Mouse (Mus musculus): ENCODE results near the gene Ubxn1. TPM values are rescaled to one million over a fixed set of nuclear protein-coding genes. Genes with fewer than 3 reads are reported as not detected.
A peak's percentile ranks its signal among the peaks of the same experiment; 100 is the strongest.

The Ubxn1 gene
- polyA plus RNA-seq, 1 experiment, result 119 TPM

DNA sequence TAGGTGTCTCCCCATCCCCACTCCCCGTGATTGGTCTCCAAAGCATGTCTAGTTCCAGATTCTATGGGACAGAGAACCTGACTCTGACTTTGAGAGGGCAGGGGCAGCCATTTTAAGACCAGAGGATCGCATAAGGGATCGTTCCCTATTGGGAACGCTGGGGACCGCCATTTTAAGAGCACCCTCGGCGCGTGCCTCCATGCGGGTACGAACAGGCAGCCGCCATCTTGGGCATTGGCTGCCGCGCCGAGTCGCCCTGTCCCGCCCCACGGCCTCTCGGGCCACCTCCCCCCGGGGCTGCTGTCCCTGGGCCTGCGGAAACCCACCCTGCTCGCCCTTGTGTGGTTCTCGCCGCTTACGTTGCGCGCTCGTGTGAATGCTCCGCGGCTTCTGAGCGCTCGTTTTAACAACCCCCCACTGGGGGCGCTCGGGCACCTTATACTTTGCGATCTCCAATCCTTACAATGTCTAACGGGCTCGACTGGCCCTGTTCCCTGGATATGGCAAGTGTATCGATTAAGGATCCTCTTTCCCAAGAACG is 34.0 kb upstream of the Ubxn1 start, which contains the start of gene Bscl2:
Gene Bscl2 (plus strand): TSS at position 217 of the 541 bp plus-strand sequence.
- peak; percentile 83 for DNase-seq
- Histone ChIP-seq H3K27ac (ENCODE audit: control insufficient read depth, insufficient read depth, low read length) (peak within 1 kb of the TSS; percentile 60), H3K36me3 (ENCODE audit: control insufficient read depth, insufficient read depth, low read length) (peaks cover 23% of the 10 kb centered on the region), H3K27me3 (ENCODE audit: control insufficient read depth, insufficient read depth, low read length) (no peaks in the 10 kb centered on the region), H3K4me3 (ENCODE audit: control insufficient read depth, insufficient read depth, low read length) (peak within 1 kb of the TSS; percentile 86), H3K4me1 (replicated peaks; ENCODE audit: control insufficient read depth, insufficient read depth, low read length) (peaks cover 33% of the 10 kb centered on the region)
- WGBS, result 4% methylated on average over 38 of the region's 38 CpGs
- TF ChIP-seq CTCF (IDR thresholded peaks at IDR 0.05; ENCODE audit: borderline replicate concordance, control insufficient read depth, extremely low read depth, insufficient read depth, low read length, poor library complexity) (peak; percentile 90), POLR2A (IDR thresholded peaks at IDR 0.05; ENCODE audit: control insufficient read depth, extremely low read depth, insufficient read depth, low read length, poor library complexity) (no peak)

DNA sequence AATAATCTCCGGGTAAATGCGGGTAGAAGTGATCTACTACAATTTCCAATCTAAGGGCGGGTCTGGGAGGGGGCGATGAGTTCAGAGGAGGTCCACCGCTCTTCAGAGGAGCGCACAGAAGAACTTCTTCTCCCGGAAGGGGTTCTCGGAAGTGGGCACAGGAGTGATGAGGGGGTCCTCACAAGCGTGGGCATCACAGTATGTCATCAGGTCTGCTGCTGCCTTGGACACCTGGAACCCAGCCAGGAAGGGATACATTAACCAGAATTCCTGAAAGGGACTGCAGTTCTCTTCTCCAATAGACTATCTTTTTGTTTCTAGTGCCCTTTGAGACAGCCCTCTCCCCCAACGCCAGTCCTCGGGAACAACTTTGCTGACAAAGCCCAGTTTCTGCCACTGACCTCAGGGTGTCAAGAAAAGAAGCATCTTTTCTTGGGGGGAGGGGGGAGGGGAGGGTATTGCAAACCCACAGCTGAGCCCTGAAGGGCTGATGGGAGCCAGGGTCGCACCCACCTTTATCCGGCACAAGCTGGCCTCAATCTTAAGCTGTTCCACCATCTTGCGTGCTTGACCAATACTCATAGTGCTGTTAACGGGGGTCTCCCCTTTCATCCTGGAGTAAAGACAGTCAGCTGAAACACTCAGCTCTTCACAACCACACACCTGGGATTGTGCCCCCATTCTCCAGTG is 33.1 kb upstream of the Ubxn1 start:
- DNase-seq, result no peak
- WGBS, result 32% methylated on average over 15 of the region's 15 CpGs
- peak overlapping the region; percentile 86 for H3K4me3 ChIP-seq (ENCODE audit: control insufficient read depth, insufficient read depth, low read length)
- peaks cover 16% of the 10 kb centered on the region for H3K36me3 ChIP-seq (ENCODE audit: control insufficient read depth, insufficient read depth, low read length)
- no peaks in the 10 kb centered on the region for H3K27me3 ChIP-seq (ENCODE audit: control insufficient read depth, insufficient read depth, low read length)
- peaks cover 33% of the 10 kb centered on the region for H3K4me1 ChIP-seq (replicated peaks; ENCODE audit: control insufficient read depth, insufficient read depth, low read length)
- H3K27ac ChIP-seq (ENCODE audit: control insufficient read depth, insufficient read depth, low read length), result no peak overlapping the region
- no peak for TF ChIP-seq POLR2A (IDR thresholded peaks at IDR 0.05; ENCODE audit: control insufficient read depth, extremely low read depth, insufficient read depth, low read length, poor library complexity)
- TF ChIP-seq CTCF (IDR thresholded peaks at IDR 0.05; ENCODE audit: borderline replicate concordance, control insufficient read depth, extremely low read depth, insufficient read depth, low read length, poor library complexity), result no peak

DNA sequence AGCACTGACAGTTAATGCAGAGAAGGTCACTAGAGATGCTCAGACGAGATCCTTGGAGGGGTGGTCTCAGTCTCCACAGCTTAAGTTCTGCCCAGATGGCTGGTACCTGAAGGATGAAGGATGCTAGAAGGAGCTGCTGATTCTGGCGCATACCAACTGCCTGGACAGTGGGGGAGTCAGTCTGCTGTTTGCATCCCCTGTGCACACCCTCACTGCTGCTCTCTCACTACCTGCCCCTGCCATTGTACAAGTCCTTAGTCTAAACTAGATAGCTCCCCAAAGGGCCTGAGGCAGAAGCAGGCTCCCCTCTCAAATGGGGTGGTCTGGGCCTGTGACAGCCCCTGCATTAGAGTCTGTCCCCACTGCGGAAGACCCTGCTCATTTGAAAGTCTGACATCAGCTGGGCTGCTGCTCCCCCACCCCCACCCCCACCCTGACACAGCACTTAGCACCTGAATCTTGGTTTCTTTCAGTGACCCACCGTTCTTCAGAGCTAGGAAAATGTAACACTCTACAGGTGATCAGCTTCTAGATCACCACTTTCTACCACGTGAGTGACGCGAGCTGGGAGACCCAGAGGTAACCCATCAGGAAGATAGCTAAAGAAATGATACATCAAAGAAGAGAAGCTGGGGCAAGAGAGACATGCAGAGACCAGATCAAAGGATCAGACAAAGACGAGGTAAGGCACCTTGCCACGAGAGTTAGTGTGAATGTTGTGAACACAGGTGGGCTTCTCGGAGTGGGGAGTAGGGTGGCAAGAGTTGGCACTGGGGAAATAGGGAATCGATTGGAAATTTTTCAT is 32.0 kb upstream of the Ubxn1 start, which contains the start of gene Gng3:
Gene Gng3 (minus strand): TSS at position 92 of the 805 bp plus-strand sequence.
- WGBS, result 64% methylated on average over 11 of the region's 11 CpGs
- no peak within 1 kb of the TSS for H3K27ac ChIP-seq (ENCODE audit: control insufficient read depth, insufficient read depth, low read length)
- peaks cover 33% of the 10 kb centered on the region for H3K4me1 ChIP-seq (replicated peaks; ENCODE audit: control insufficient read depth, insufficient read depth, low read length)

DNA sequence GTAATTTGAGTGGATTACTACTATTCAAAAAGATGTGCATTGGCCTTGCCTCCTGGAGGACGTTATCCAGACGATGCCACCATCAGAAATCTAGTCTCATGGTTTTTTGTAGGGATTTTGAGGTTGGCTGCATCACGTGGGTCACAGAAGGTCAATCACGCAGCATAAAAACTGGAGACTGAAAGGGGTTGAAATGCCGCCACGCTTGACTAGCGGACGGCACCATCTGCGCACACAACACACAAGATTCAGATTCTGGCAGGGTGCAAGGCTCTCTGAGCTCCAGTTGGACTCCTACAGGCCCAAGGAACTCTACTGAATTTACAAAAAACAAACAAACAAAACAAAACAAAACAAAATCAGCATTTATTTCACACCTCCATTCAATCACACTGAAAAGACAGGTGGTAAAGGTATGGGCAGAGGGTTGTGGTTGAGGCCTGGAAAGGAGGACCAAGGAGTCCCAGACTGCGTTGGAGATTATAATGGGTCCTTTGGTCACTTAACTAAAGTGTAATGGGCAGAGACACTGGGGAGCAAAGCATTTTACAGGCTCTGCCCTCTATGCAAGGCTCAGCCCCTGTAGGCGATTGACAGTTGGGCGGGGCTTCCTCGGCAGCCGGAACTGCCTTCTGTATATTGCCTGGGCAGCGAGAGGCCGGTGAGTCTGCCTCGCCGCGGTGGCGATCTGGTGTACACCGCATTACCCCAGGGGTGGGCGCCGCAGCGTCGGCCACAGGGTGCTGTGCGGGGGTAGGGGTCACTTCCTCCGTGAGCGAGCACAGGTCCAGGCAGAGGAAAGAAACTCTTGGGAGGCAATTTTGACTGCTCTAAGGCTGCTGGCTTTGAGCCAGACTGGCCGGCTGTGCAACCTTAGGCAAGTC is 31.1 kb upstream of the Ubxn1 start:
- Histone ChIP-seq H3K4me3 (ENCODE audit: control insufficient read depth, insufficient read depth, low read length) (peak overlapping the region; percentile 69), H3K27ac (ENCODE audit: control insufficient read depth, insufficient read depth, low read length) (no peak overlapping the region), H3K4me1 (replicated peaks; ENCODE audit: control insufficient read depth, insufficient read depth, low read length) (peaks cover 33% of the 10 kb centered on the region), H3K27me3 (ENCODE audit: control insufficient read depth, insufficient read depth, low read length) (no peaks in the 10 kb centered on the region), H3K36me3 (ENCODE audit: control insufficient read depth, insufficient read depth, low read length) (no peaks in the 10 kb centered on the region)
- WGBS, result 31% methylated on average over 29 of the region's 29 CpGs
- peak; percentile 63 for DNase-seq
- TF ChIP-seq POLR2A (IDR thresholded peaks at IDR 0.05; ENCODE audit: control insufficient read depth, extremely low read depth, insufficient read depth, low read length, poor library complexity) (no peak), CTCF (IDR thresholded peaks at IDR 0.05; ENCODE audit: borderline replicate concordance, control insufficient read depth, extremely low read depth, insufficient read depth, low read length, poor library complexity) (no peak)

More for the DNA sequence above, 32.0 kb upstream of the Ubxn1 start, which contains the start of gene Gng3:
- peaks cover 5% of the 10 kb centered on the region for H3K36me3 ChIP-seq (ENCODE audit: control insufficient read depth, insufficient read depth, low read length)
- DNase-seq, result no peak
- TF ChIP-seq CTCF (IDR thresholded peaks at IDR 0.05; ENCODE audit: borderline replicate concordance, control insufficient read depth, extremely low read depth, insufficient read depth, low read length, poor library complexity) (no peak), POLR2A (IDR thresholded peaks at IDR 0.05; ENCODE audit: control insufficient read depth, extremely low read depth, insufficient read depth, low read length, poor library complexity) (no peak)
- H3K27me3 ChIP-seq (ENCODE audit: control insufficient read depth, insufficient read depth, low read length), result no peaks in the 10 kb centered on the region
- H3K4me3 ChIP-seq (ENCODE audit: control insufficient read depth, insufficient read depth, low read length), result peak within 1 kb of the TSS; percentile 86

DNA sequence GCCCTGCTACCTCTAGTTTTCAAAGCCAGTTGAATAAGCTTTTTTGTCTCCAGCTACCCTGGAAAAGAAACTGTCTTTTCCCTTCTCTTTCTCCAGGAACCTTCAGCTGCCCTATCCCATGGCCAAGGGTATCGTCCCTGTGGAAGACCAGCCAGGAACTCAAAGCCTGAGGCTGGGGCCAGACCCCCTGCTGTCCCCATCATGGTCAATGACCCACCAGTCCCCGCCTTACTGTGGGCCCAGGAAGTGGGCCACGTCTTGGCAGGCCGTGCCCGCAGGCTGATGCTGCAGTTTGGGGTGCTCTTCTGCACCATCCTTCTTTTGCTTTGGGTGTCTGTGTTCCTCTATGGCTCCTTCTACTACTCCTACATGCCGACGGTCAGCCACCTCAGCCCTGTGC is 30.3 kb upstream of the Ubxn1 start:
- Histone ChIP-seq H3K4me1 (replicated peaks; ENCODE audit: control insufficient read depth, insufficient read depth, low read length) (peaks cover 33% of the 10 kb centered on the region), H3K36me3 (ENCODE audit: control insufficient read depth, insufficient read depth, low read length) (peaks cover 1% of the 10 kb centered on the region; the same call in 1 of the 2 replicates), H3K4me3 (ENCODE audit: control insufficient read depth, insufficient read depth, low read length) (no peak overlapping the region), H3K27ac (ENCODE audit: control insufficient read depth, insufficient read depth, low read length) (no peak overlapping the region), H3K27me3 (ENCODE audit: control insufficient read depth, insufficient read depth, low read length) (no peaks in the 10 kb centered on the region)
- TF ChIP-seq CTCF (IDR thresholded peaks at IDR 0.05; ENCODE audit: borderline replicate concordance, control insufficient read depth, extremely low read depth, insufficient read depth, low read length, poor library complexity) (no peak), POLR2A (IDR thresholded peaks at IDR 0.05; ENCODE audit: control insufficient read depth, extremely low read depth, insufficient read depth, low read length, poor library complexity) (no peak)
- no peak for DNase-seq
- WGBS, result 88% methylated on average over 7 of the region's 7 CpGs

All from thymus, adult 2 months (tissue).